Mouse (Mus musculus): ENCODE data around the gene Paics. TPM values are rescaled to one million over a fixed set of nuclear protein-coding genes. Genes with fewer than 3 reads are reported as not detected.
A peak's percentile ranks its signal among the peaks of the same experiment; 100 is the strongest.
"Not testable (repeated sequence)": the region's sequence is repeated elsewhere in the genome, so short reads cannot be mapped to it uniquely, and the experiment has no call there.

Paics gene
- total RNA-seq, 1 experiment = 369 TPM

DNA sequence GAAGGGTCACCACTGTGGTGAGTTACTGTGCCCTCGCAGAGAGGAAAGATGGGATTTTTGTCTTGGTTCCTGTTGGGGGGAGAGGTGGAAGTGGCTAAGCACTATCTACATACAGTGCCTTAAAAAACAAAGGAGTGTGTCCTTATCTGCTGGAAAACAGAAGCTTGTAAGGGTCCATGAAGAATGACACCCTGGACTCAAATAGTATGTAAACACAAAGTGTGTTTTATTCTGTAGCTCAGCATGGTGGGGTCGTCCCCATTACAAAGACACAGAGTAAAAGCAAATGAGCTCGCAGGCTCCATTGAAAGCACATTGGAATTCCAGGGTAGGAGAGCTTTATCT lies 45.0 kb upstream of the Paics start:
- peak overlapping the region; percentile 79 to 85 for H3K4me3 ChIP-seq (ENCODE audit: insufficient read depth in 1 of 2, low read depth in 1 of 2, low read length in 2 of 2, poor library complexity in 1 of 2, severe bottlenecking in 1 of 2)
- no peak for TF ChIP-seq HCFC1 (IDR thresholded peaks at IDR 0.05; ENCODE audit: borderline replicate concordance, insufficient read depth, low read length)
- no peak for TF ChIP-seq CHD2 (IDR thresholded peaks at IDR 0.05; ENCODE audit: low read depth, low read length)
- TF ChIP-seq ZC3H11A (IDR thresholded peaks at IDR 0.05; ENCODE audit: borderline replicate concordance, low read depth, low read length) = no peak
- TF ChIP-seq MAFK (IDR thresholded peaks at IDR 0.05; ENCODE audit: insufficient read depth, low read depth, low read length) = no peak
- no peak for TF ChIP-seq ZNF384 (IDR thresholded peaks at IDR 0.05; ENCODE audit: low read depth, low read length)
- in situ Hi-C loops (cut with MboI; ENCODE audit: low sequenced_read_pairs in 2 of 2, unreplicated experiment in 2 of 2) = no loop called here

DNA sequence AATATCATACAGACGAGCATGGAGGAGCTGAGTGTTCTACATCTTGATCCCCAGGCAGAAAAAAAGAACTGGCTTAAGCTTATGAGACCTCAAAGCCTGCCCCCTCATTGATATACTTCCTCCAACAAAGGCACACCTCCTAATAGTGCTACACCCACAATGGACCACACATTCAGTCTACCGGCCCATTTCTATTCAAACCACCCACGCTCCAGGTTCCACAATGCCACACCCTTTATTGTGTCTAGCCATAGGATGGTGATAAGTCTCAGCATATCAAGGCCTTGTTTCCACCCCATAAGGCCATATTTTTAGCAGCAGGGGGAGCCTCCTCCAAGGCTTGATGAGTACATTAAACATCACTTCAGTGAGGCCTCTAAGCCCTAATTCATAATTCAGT lies 40.3 kb upstream of the Paics start:
- in situ Hi-C loops (cut with MboI; ENCODE audit: low sequenced_read_pairs in 2 of 2, unreplicated experiment in 2 of 2) = no loop called here
- no peak overlapping the region for H3K4me3 ChIP-seq (ENCODE audit: insufficient read depth in 1 of 2, low read depth in 1 of 2, low read length in 2 of 2, poor library complexity in 1 of 2, severe bottlenecking in 1 of 2)
- no peaks in the 10 kb centered on the region for H3K9me3 ChIP-seq (ENCODE audit: control insufficient read depth, insufficient read depth, low read depth, low read length)
- peak overlapping the region; percentile 66; the same call in 1 of the 2 replicates for H3K27ac ChIP-seq (ENCODE audit: insufficient read depth, low read depth, low read length, poor library complexity, severe bottlenecking)
- H3K36me3 ChIP-seq (ENCODE audit: control insufficient read depth, insufficient read depth, low read length, poor library complexity, severe bottlenecking) = peaks cover 7% of the 10 kb centered on the region
- no peak overlapping the region for H3K9ac ChIP-seq (ENCODE audit: insufficient read depth, low read depth, low read length, poor library complexity, severe bottlenecking)
- H3K4me1 ChIP-seq (ENCODE audit: control insufficient read depth in 2 of 2, insufficient read depth in 2 of 2, low read length in 2 of 2, poor library complexity in 1 of 2) = peaks cover 2 to 4% of the 10 kb centered on the region in 2 experiments; a peak in 2 of 4 replicates
- DNase-seq (ENCODE audit: low read depth, low spot score) = no peak
- TF ChIP-seq CHD2 (IDR thresholded peaks at IDR 0.05; ENCODE audit: low read depth, low read length) (0 out of 2 replicates have a peak, but pooled peaks have one; percentile 44), ZC3H11A (IDR thresholded peaks at IDR 0.05; ENCODE audit: borderline replicate concordance, low read depth, low read length) (no peak)

More for the DNA sequence above, 45.0 kb upstream of the Paics start:
- no peaks in the 10 kb centered on the region for H3K9me3 ChIP-seq (ENCODE audit: control insufficient read depth, insufficient read depth, low read depth, low read length)
- H3K9ac ChIP-seq (ENCODE audit: insufficient read depth, low read depth, low read length, poor library complexity, severe bottlenecking) = peak overlapping the region; percentile 94
- H3K36me3 ChIP-seq (ENCODE audit: control insufficient read depth, insufficient read depth, low read length, poor library complexity, severe bottlenecking) = no peaks in the 10 kb centered on the region; the same call in 1 of the 2 replicates
- no peak for DNase-seq (ENCODE audit: low read depth, low spot score)
- peaks cover 2 to 4% of the 10 kb centered on the region in 2 experiments; a peak in 2 of 4 replicates for H3K4me1 ChIP-seq (ENCODE audit: control insufficient read depth in 2 of 2, insufficient read depth in 2 of 2, low read length in 2 of 2, poor library complexity in 1 of 2)
- peak overlapping the region; percentile 67; the same call in 1 of the 2 replicates for H3K27ac ChIP-seq (ENCODE audit: insufficient read depth, low read depth, low read length, poor library complexity, severe bottlenecking)

DNA sequence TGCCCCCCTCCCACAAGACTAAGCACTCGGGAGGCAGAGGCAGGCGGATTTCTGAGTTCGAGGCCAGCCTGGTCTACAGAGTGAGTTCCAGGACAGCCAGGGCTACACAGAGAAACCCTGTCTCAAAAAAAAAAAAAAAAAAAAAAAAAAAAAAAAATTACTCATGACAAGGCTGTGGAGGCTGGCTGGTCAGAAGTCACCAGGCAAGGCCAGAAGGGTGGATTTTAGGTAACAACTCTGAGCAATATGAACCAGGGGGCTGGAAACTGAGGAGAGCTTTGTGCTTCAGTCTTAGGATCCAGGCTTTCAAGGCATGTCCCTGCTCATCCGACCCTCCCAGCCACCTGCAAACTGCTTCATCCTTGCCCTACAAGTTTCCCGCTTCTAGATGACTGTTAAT lies 38.6 kb upstream of the Paics start:
- H3K4me1 ChIP-seq (ENCODE audit: control insufficient read depth in 2 of 2, insufficient read depth in 2 of 2, low read length in 2 of 2, poor library complexity in 1 of 2); H3K36me3 ChIP-seq (ENCODE audit: control insufficient read depth, insufficient read depth, low read length, poor library complexity, severe bottlenecking); H3K4me3 ChIP-seq (ENCODE audit: insufficient read depth in 1 of 2, low read depth in 1 of 2, low read length in 2 of 2, poor library complexity in 1 of 2, severe bottlenecking in 1 of 2); DNase-seq (ENCODE audit: low read depth, low spot score); in situ Hi-C loops (cut with MboI; ENCODE audit: low sequenced_read_pairs in 2 of 2, unreplicated experiment in 2 of 2); H3K9me3 ChIP-seq (ENCODE audit: control insufficient read depth, insufficient read depth, low read depth, low read length); H3K9ac ChIP-seq (ENCODE audit: insufficient read depth, low read depth, low read length, poor library complexity, severe bottlenecking); H3K27ac ChIP-seq (ENCODE audit: insufficient read depth, low read depth, low read length, poor library complexity, severe bottlenecking): not testable (repeated sequence)
- peak; percentile 65; the same call in 1 of the 2 replicates for TF ChIP-seq ZNF384 (IDR thresholded peaks at IDR 0.05; ENCODE audit: low read depth, low read length)

DNA sequence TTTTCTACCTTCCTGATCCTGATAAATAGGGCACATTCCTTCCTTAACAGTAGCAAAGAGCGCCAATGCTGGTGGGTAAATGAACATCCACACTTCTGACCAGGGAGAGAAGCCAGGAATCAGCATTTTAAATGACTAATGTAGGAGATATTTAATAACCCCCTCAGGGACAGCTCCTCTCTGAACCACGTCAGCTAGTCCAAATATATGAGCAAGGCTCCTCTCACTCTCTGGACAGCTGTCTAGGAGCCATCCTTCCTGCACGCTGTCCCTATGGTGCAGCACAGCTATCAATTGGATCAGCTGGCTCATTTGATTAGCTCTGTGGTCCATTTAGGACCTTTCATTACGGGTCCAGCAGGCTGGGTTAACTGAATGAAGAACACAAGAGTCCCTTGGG lies 28.3 kb upstream of the Paics start:
- Histone ChIP-seq H3K36me3 (ENCODE audit: control insufficient read depth, insufficient read depth, low read length, poor library complexity, severe bottlenecking) (peaks cover 36% of the 10 kb centered on the region), H3K4me3 (ENCODE audit: insufficient read depth in 1 of 2, low read depth in 1 of 2, low read length in 2 of 2, poor library complexity in 1 of 2, severe bottlenecking in 1 of 2) (no peak overlapping the region), H3K4me1 (ENCODE audit: control insufficient read depth in 2 of 2, insufficient read depth in 2 of 2, low read length in 2 of 2, poor library complexity in 1 of 2) (peaks cover 0 to 6% of the 10 kb centered on the region in 2 experiments), H3K27ac (ENCODE audit: insufficient read depth, low read depth, low read length, poor library complexity, severe bottlenecking) (no peak overlapping the region), H3K9ac (ENCODE audit: insufficient read depth, low read depth, low read length, poor library complexity, severe bottlenecking) (no peak overlapping the region), H3K9me3 (ENCODE audit: control insufficient read depth, insufficient read depth, low read depth, low read length) (no peaks in the 10 kb centered on the region)
- DNase-seq (ENCODE audit: low read depth, low spot score) = no peak
- TF ChIP-seq CHD2 (IDR thresholded peaks at IDR 0.05; ENCODE audit: low read depth, low read length) = no peak
- in situ Hi-C loops (cut with MboI; ENCODE audit: low sequenced_read_pairs in 2 of 2, unreplicated experiment in 2 of 2) = no loop called here

DNA sequence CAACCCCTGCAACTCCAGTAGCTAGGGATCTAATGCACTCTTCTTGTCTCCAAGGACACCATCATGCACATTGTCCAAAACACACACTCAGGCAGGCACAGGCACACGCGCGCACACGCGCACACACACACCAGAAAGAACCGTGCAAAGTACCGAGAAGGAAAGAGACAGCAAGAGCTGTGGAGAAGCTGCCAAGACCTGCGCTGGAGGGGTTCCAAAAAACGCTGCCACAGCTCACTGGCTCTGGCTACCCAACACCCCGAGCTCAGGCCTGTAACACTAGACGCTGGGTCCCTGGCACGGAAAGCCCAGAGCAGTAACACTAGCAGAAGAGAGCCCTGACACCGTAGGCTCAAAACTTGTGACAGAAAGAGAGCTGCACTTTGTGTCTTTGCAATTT lies 27.7 kb upstream of the Paics start:
- Histone ChIP-seq H3K36me3 (ENCODE audit: control insufficient read depth, insufficient read depth, low read length, poor library complexity, severe bottlenecking) (peaks cover 34% of the 10 kb centered on the region), H3K4me1 (ENCODE audit: control insufficient read depth in 2 of 2, insufficient read depth in 2 of 2, low read length in 2 of 2, poor library complexity in 1 of 2) (peaks cover 0 to 6% of the 10 kb centered on the region in 2 experiments), H3K4me3 (ENCODE audit: insufficient read depth in 1 of 2, low read depth in 1 of 2, low read length in 2 of 2, poor library complexity in 1 of 2, severe bottlenecking in 1 of 2) (no peak overlapping the region), H3K9ac (ENCODE audit: insufficient read depth, low read depth, low read length, poor library complexity, severe bottlenecking) (no peak overlapping the region), H3K9me3 (ENCODE audit: control insufficient read depth, insufficient read depth, low read depth, low read length) (no peaks in the 10 kb centered on the region), H3K27ac (ENCODE audit: insufficient read depth, low read depth, low read length, poor library complexity, severe bottlenecking) (no peak overlapping the region)
- TF ChIP-seq HCFC1 (IDR thresholded peaks at IDR 0.05; ENCODE audit: borderline replicate concordance, insufficient read depth, low read length) = no peak
- no peak for TF ChIP-seq ZC3H11A (IDR thresholded peaks at IDR 0.05; ENCODE audit: borderline replicate concordance, low read depth, low read length)
- no peak for TF ChIP-seq CHD2 (IDR thresholded peaks at IDR 0.05; ENCODE audit: low read depth, low read length)
- TF ChIP-seq MAFK (IDR thresholded peaks at IDR 0.05; ENCODE audit: insufficient read depth, low read depth, low read length) = no peak
- no peak for TF ChIP-seq ZNF384 (IDR thresholded peaks at IDR 0.05; ENCODE audit: low read depth, low read length)
- DNase-seq (ENCODE audit: low read depth, low spot score) = no peak
- in situ Hi-C loops (cut with MboI; ENCODE audit: low sequenced_read_pairs in 2 of 2, unreplicated experiment in 2 of 2) = no loop called here
